Mouse (Mus musculus): ENCODE measurements around the gene Capg.

The Capg gene

GRCm38 (mm10) chr6:72544283-72544987 is at the start of gene Capg:
Capg (plus strand) TSS chr6:72544391.
- DNase-seq (ENCODE audit: low spot score), result no peak

GRCm38 (mm10) chr6:72498950-72499349 is 45.2 kb upstream of the Capg start:
- DNase-seq (ENCODE audit: low spot score), result no peak

- DNase-seq (ENCODE audit: low spot score), result no peak
Observed at GRCm38 (mm10) chr6:72503309-72503708, 40.9 kb upstream of the Capg start.

GRCm38 (mm10) chr6:72503939-72504338 is 40.3 kb upstream of the Capg start:
- DNase-seq (ENCODE audit: low spot score), result no peak

- no peak for DNase-seq (ENCODE audit: low spot score)
Observed at GRCm38 (mm10) chr6:72506104-72506503, 38.1 kb upstream of the Capg start.

- no peak for DNase-seq (ENCODE audit: low spot score)
Observed at GRCm38 (mm10) chr6:72508596-72508995, 35.6 kb upstream of the Capg start.

GRCm38 (mm10) chr6:72509872-72510435 is 34.2 kb upstream of the Capg start:
- DNase-seq (ENCODE audit: low spot score), result no peak

GRCm38 (mm10) chr6:72510686-72511421 is 33.3 kb upstream of the Capg start:
- DNase-seq (ENCODE audit: low spot score), result no peak

- peak; percentile 79 for DNase-seq (ENCODE audit: low spot score)
Observed at GRCm38 (mm10) chr6:72512386-72513070, 31.7 kb upstream of the Capg start.

- no peak for DNase-seq (ENCODE audit: low spot score)
Observed at GRCm38 (mm10) chr6:72513071-72513440, 31.1 kb upstream of the Capg start.

GRCm38 (mm10) chr6:72515644-72516043 is 28.5 kb upstream of the Capg start:
- no peak for DNase-seq (ENCODE audit: low spot score)

GRCm38 (mm10) chr6:72518842-72519241 is 25.3 kb upstream of the Capg start:
- DNase-seq (ENCODE audit: low spot score), result no peak

- DNase-seq (ENCODE audit: low spot score), result no peak
Observed at GRCm38 (mm10) chr6:72519303-72519702, 24.9 kb upstream of the Capg start.

GRCm38 (mm10) chr6:72519892-72520663 is 24.1 kb upstream of the Capg start:
- DNase-seq (ENCODE audit: low spot score), result peak; percentile 78

GRCm38 (mm10) chr6:72520904-72521303 is 23.3 kb upstream of the Capg start:
- no peak for DNase-seq (ENCODE audit: low spot score)

GRCm38 (mm10) chr6:72521607-72522006 is 22.6 kb upstream of the Capg start, which contains the start of gene Sh2d6:
Sh2d6 (minus strand) TSS chr6:72521707.
- no peak for DNase-seq (ENCODE audit: low spot score)

GRCm38 (mm10) chr6:72522288-72522687 is 21.9 kb upstream of the Capg start:
- no peak for DNase-seq (ENCODE audit: low spot score)

- no peak for DNase-seq (ENCODE audit: low spot score)
Observed at GRCm38 (mm10) chr6:72523222-72523621, 21.0 kb upstream of the Capg start.

GRCm38 (mm10) chr6:72524160-72524559 is 20.0 kb upstream of the Capg start:
- no peak for DNase-seq (ENCODE audit: low spot score)

GRCm38 (mm10) chr6:72527070-72527469 is 17.1 kb upstream of the Capg start:
- no peak for DNase-seq (ENCODE audit: low spot score)

GRCm38 (mm10) chr6:72528410-72529151 is 15.6 kb upstream of the Capg start:
- no peak for DNase-seq (ENCODE audit: low spot score)
